Mouse (Mus musculus): ENCODE data around the gene Bmpr1b. TPM values are rescaled to one million over a fixed set of nuclear protein-coding genes. Genes with fewer than 3 reads are reported as not detected.

Bmpr1b gene
- total RNA-seq, 1 experiment, result 0.85 TPM

- no peak for TF ChIP-seq MAFK (IDR thresholded peaks at IDR 0.05; ENCODE audit: insufficient read depth, low read depth, low read length)
- TF ChIP-seq HCFC1 (IDR thresholded peaks at IDR 0.05; ENCODE audit: borderline replicate concordance, insufficient read depth, low read length), result no peak
- no peak for TF ChIP-seq ZC3H11A (IDR thresholded peaks at IDR 0.05; ENCODE audit: borderline replicate concordance, low read depth, low read length)
- no peak for TF ChIP-seq ZNF384 (IDR thresholded peaks at IDR 0.05; ENCODE audit: low read depth, low read length)
- no peak for TF ChIP-seq CHD2 (IDR thresholded peaks at IDR 0.05; ENCODE audit: low read depth, low read length)
Measured at GRCm38 (mm10) chr3:142125556-142125955, 43.7 kb downstream of the Bmpr1b start.

DNA sequence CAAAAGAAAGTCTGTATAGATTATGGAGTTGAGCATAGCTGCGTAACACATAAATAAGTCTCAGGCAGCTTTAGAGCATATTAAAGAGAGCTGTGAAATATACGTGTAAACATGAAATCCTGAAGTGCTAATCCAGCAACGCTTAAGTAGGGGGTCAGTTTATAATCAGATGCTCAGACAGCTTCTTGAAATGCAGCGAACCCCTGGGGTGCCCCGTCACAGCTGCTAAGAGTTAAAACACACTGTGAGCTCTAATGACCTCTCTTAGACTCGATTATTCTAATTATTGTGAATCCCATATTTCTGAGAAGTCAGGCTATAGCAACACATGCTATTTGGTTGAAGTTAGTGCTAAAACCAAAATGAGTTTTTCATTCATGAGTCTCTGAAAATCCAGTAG is 45.0 kb downstream of the Bmpr1b start:
- Histone ChIP-seq H3K4me3 (ENCODE audit: insufficient read depth in 1 of 2, low read depth in 1 of 2, low read length in 2 of 2, poor library complexity in 1 of 2, severe bottlenecking in 1 of 2) (no peak overlapping the region), H3K27ac (ENCODE audit: insufficient read depth, low read depth, low read length, poor library complexity, severe bottlenecking) (no peak overlapping the region), H3K36me3 (ENCODE audit: control insufficient read depth, insufficient read depth, low read length, poor library complexity, severe bottlenecking) (no peaks in the 10 kb centered on the region), H3K4me1 (ENCODE audit: control insufficient read depth in 2 of 2, insufficient read depth in 2 of 2, low read length in 2 of 2, poor library complexity in 1 of 2) (no peaks in the 10 kb centered on the region), H3K9me3 (ENCODE audit: control insufficient read depth, insufficient read depth, low read depth, low read length) (no peaks in the 10 kb centered on the region), H3K9ac (ENCODE audit: insufficient read depth, low read depth, low read length, poor library complexity, severe bottlenecking) (no peak overlapping the region)
- in situ Hi-C loops (cut with MboI; ENCODE audit: low sequenced_read_pairs in 2 of 2, unreplicated experiment in 2 of 2), result no loop called here
- DNase-seq (ENCODE audit: low read depth, low spot score), result no peak
- no peak for TF ChIP-seq CHD2 (IDR thresholded peaks at IDR 0.05; ENCODE audit: low read depth, low read length)
- TF ChIP-seq MAFK (IDR thresholded peaks at IDR 0.05; ENCODE audit: insufficient read depth, low read depth, low read length), result no peak
- TF ChIP-seq ZNF384 (IDR thresholded peaks at IDR 0.05; ENCODE audit: low read depth, low read length), result no peak
- no peak for TF ChIP-seq HCFC1 (IDR thresholded peaks at IDR 0.05; ENCODE audit: borderline replicate concordance, insufficient read depth, low read length)
- TF ChIP-seq ZC3H11A (IDR thresholded peaks at IDR 0.05; ENCODE audit: borderline replicate concordance, low read depth, low read length), result no peak

More at GRCm38 (mm10) chr3:142125556-142125955, 43.7 kb downstream of the Bmpr1b start:
- H3K4me3 ChIP-seq (ENCODE audit: insufficient read depth in 1 of 2, low read depth in 1 of 2, low read length in 2 of 2, poor library complexity in 1 of 2, severe bottlenecking in 1 of 2), result no peak overlapping the region
- no peak overlapping the region for H3K9ac ChIP-seq (ENCODE audit: insufficient read depth, low read depth, low read length, poor library complexity, severe bottlenecking)
- no peaks in the 10 kb centered on the region for H3K36me3 ChIP-seq (ENCODE audit: control insufficient read depth, insufficient read depth, low read length, poor library complexity, severe bottlenecking)
- in situ Hi-C loops (cut with MboI; ENCODE audit: low sequenced_read_pairs in 2 of 2, unreplicated experiment in 2 of 2), result no loop called here
- H3K9me3 ChIP-seq (ENCODE audit: control insufficient read depth, insufficient read depth, low read depth, low read length), result no peaks in the 10 kb centered on the region
- H3K27ac ChIP-seq (ENCODE audit: insufficient read depth, low read depth, low read length, poor library complexity, severe bottlenecking), result no peak overlapping the region
- no peaks in the 10 kb centered on the region for H3K4me1 ChIP-seq (ENCODE audit: control insufficient read depth in 2 of 2, insufficient read depth in 2 of 2, low read length in 2 of 2, poor library complexity in 1 of 2)
- DNase-seq (ENCODE audit: low read depth, low spot score), result no peak

DNA sequence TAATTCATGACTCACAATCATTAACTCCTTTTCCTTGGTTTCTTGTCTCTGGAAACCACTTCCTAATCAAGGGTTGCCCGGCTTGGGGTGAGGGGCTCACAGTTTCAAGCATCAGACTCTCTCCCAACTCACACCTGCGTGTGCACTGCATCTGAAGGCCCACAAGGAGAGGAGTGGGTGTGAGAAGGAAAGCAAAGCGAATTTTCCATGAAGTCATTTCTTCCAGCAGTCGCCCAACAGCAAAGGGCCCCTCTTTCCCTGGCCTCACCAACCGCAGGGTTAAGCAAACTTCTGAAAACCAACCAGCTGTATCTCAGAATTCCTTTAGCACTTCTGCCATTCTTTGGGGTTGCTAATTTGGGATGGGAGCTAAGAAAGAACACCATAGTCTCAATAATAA is 46.8 kb downstream of the Bmpr1b start:
- in situ Hi-C loops (cut with MboI; ENCODE audit: low sequenced_read_pairs in 2 of 2, unreplicated experiment in 2 of 2), result no loop called here
- DNase-seq (ENCODE audit: low read depth, low spot score), result no peak
- Histone ChIP-seq H3K27ac (ENCODE audit: insufficient read depth, low read depth, low read length, poor library complexity, severe bottlenecking) (no peak overlapping the region), H3K4me1 (ENCODE audit: control insufficient read depth in 2 of 2, insufficient read depth in 2 of 2, low read length in 2 of 2, poor library complexity in 1 of 2) (no peaks in the 10 kb centered on the region), H3K9ac (ENCODE audit: insufficient read depth, low read depth, low read length, poor library complexity, severe bottlenecking) (no peak overlapping the region), H3K36me3 (ENCODE audit: control insufficient read depth, insufficient read depth, low read length, poor library complexity, severe bottlenecking) (no peaks in the 10 kb centered on the region), H3K4me3 (ENCODE audit: insufficient read depth in 1 of 2, low read depth in 1 of 2, low read length in 2 of 2, poor library complexity in 1 of 2, severe bottlenecking in 1 of 2) (no peak overlapping the region), H3K9me3 (ENCODE audit: control insufficient read depth, insufficient read depth, low read depth, low read length) (no peaks in the 10 kb centered on the region)
- no peak for TF ChIP-seq CHD2 (IDR thresholded peaks at IDR 0.05; ENCODE audit: low read depth, low read length)
- no peak for TF ChIP-seq ZC3H11A (IDR thresholded peaks at IDR 0.05; ENCODE audit: borderline replicate concordance, low read depth, low read length)
- no peak for TF ChIP-seq MAFK (IDR thresholded peaks at IDR 0.05; ENCODE audit: insufficient read depth, low read depth, low read length)
- no peak for TF ChIP-seq HCFC1 (IDR thresholded peaks at IDR 0.05; ENCODE audit: borderline replicate concordance, insufficient read depth, low read length)
- TF ChIP-seq ZNF384 (IDR thresholded peaks at IDR 0.05; ENCODE audit: low read depth, low read length), result no peak

DNA sequence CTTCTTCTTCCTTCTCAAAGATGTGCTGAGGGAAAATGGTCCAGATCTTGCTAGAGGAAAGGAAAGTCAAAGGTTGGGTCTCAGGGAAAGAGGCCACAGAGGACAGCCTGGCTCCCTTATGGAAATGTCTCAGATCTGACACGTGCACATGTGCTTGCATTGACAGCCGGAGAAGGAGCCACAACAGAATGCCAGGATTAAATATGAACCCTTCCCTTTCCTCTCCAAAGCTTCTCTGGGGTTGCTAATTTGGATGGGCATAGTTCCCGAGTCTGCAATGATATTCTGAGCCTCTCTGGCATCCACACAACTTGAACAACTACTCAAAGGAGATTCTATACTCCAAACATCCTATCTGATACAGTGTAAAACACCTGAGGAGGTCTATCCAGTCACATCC is 48.4 kb downstream of the Bmpr1b start:
- Histone ChIP-seq H3K4me1 (ENCODE audit: control insufficient read depth in 2 of 2, insufficient read depth in 2 of 2, low read length in 2 of 2, poor library complexity in 1 of 2) (no peaks in the 10 kb centered on the region), H3K36me3 (ENCODE audit: control insufficient read depth, insufficient read depth, low read length, poor library complexity, severe bottlenecking) (no peaks in the 10 kb centered on the region), H3K9me3 (ENCODE audit: control insufficient read depth, insufficient read depth, low read depth, low read length) (no peaks in the 10 kb centered on the region), H3K4me3 (ENCODE audit: insufficient read depth in 1 of 2, low read depth in 1 of 2, low read length in 2 of 2, poor library complexity in 1 of 2, severe bottlenecking in 1 of 2) (no peak overlapping the region), H3K27ac (ENCODE audit: insufficient read depth, low read depth, low read length, poor library complexity, severe bottlenecking) (no peak overlapping the region), H3K9ac (ENCODE audit: insufficient read depth, low read depth, low read length, poor library complexity, severe bottlenecking) (no peak overlapping the region)
- DNase-seq (ENCODE audit: low read depth, low spot score), result no peak
- in situ Hi-C loops (cut with MboI; ENCODE audit: low sequenced_read_pairs in 2 of 2, unreplicated experiment in 2 of 2), result no loop called here
- TF ChIP-seq HCFC1 (IDR thresholded peaks at IDR 0.05; ENCODE audit: borderline replicate concordance, insufficient read depth, low read length), result no peak
- TF ChIP-seq MAFK (IDR thresholded peaks at IDR 0.05; ENCODE audit: insufficient read depth, low read depth, low read length), result no peak
- no peak for TF ChIP-seq ZNF384 (IDR thresholded peaks at IDR 0.05; ENCODE audit: low read depth, low read length)
- TF ChIP-seq ZC3H11A (IDR thresholded peaks at IDR 0.05; ENCODE audit: borderline replicate concordance, low read depth, low read length), result no peak
- no peak for TF ChIP-seq CHD2 (IDR thresholded peaks at IDR 0.05; ENCODE audit: low read depth, low read length)
